Mouse (Mus musculus): ENCODE measurements around the gene Dennd4a.

Gene Dennd4a

DNA sequence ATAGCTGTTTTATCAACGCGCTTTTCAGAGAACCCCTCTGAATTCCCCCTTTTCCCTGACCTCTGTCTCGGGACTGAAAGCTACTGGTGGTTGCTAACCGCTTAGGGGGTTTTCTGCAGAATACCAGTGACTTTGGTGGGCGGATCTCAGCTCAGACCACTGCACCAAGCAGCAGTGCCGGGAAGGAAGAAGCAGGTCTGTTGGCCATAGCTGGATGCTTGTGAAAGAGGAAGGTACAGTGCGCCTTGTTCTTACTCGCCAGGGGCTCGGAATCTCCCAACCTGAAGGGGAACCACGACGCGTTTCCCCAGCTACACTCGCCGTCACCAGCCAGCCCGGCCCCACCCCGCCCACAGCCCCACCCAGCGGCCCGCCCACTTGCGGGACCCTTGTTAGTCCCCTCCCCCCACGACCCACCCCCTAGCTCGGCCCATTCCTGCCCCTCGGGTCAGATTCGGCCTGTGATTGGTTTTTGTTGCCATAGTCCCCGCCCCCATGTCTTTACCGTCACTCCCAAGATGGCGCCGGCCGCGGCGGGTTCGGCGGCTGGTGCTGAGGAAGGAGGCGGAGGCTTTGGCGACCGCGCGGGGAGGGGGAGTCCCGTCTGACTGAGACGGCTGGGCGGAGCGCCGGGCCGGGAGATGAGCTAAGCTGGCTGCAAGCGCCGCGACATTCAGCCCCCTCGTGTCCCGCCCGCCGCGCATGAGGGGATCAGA lies at the start of gene Dennd4a:
Gene Dennd4a (plus strand): TSS at position 519 of the 716 bp plus-strand sequence.
- peak; percentile 98 to 99 for DNase-seq (ENCODE audit: low spot score in 2 of 2)

DNA sequence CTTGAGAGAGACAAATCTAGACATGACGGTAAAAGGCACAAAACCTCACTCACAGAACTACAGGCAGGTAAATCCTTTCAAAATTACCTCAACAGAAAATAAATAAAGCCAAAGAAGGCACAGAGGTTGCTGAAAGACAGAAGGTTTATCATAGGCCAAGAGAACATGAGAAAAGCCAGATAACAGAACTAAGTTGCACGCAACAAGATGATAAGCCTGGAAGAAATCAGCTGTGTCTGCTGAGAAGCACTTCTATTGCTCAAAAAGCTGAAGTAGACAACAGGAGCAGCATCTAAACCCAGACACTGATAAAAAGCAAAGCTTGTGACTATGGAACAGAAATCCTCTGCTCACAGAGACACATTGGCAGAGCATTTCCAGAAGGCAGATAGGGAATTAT lies 46.3 kb upstream of the Dennd4a start:
- no peak for DNase-seq (ENCODE audit: low spot score in 2 of 2)

DNA sequence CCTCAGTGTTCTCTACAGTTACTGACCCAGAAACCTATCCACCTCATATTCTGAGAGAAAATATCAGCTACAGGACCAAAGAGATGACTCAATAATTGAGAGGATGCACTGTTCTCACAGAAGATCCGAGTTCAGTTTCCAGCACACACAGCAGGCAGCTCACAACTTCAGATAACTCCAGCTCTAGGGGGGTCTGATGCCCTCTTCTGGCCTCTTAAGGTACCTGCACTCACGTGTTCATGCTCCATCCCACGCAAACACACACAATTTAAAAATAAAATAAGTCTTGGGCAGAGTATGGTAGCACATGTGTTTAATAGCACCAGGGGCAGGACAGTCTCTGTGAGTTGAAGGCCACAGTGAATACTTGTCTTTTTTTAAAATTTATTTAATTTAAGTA lies 45.0 kb upstream of the Dennd4a start:
- DNase-seq (ENCODE audit: low spot score in 2 of 2): no peak

DNA sequence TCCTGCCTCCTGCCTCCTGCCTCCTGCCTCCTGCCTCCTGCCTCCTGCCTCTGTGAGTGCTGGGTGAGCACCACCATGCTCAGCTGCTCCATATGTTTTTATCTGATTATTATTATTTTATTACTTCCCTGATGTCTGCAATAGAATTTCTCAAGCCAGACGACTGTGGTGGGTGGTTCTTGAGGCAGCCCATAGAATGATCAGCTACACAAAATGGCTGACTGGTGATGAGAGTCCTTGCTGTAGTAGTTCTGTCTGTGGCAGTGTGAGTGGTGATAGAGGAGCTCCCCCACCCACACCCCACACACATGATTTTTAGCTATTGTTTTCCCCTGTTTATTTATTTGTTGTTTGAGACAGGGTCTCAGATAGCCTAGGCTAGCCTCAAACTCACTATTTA lies 43.3 kb upstream of the Dennd4a start:
- no peak for DNase-seq (ENCODE audit: low spot score in 2 of 2)

DNA sequence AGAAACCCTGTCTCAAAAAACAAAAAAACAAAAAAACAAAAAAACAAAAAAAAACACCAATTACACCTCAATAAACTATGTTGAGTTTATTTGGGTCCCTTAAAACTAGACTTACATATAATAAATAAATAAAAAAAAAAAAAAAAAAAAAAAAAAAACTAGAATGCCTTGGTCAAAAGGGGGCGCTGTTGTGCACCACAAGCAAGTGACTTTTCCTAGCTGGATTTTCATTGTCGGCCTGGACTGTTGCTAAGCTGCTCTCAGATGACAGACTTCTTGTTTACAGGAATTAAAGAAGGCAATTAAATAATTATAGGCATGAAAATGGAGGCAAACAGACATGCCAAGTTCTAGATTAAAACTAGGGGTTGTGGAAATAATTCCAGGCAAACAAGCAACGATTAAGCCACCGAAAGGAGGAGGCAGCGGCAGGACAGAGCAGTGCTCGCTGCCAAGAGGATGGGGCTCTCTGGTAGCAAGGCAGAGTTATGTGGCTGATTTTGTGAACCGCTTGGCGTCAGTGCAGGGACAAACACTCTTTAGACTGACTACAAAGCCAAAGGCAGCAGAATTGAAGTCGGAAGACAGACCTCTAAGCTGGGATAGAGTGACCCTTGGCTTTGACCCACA lies 42.0 kb upstream of the Dennd4a start:
- no peak for DNase-seq (ENCODE audit: low spot score in 2 of 2)

DNA sequence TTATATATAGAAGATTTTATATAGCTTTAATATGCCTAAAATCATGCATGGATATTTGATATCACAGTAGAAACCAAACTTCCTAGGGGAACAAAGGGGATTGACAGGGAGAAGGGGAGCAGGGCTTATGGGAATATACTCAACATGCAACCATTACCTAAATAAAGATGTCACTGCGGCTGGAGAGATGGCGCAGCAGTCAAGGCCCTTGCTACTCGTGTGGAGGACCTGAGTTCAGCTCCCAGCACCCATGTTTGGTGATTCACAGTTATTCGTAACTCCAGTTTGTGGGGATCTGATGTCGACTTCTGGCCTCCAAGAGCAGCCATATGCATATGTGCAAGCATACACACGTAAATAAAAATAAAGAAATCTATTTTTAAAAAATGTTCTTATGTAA lies 41.2 kb upstream of the Dennd4a start:
- no peak for DNase-seq (ENCODE audit: low spot score in 2 of 2)

DNA sequence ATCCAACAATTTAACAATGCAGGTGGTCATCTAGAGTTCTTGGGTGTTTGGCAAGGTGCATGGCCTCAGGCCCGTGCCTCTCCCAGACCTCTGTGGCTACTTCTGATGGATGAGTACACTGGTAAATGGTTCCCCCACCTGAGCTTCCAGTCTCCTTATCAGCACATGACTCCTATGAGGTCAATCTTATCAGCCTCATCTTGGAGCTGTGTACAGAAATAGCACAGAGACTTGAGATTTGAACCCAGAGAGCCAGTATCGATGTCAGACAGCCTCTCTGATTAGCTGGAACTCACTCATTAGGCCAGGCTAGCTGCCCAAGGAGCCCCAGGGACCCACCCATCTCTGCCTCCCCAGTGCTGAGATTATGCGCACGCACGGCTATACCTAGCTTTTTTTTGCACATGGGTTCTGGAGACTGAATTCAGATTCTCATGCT lies 40.7 kb upstream of the Dennd4a start:
- DNase-seq (ENCODE audit: low spot score in 2 of 2): no peak

DNA sequence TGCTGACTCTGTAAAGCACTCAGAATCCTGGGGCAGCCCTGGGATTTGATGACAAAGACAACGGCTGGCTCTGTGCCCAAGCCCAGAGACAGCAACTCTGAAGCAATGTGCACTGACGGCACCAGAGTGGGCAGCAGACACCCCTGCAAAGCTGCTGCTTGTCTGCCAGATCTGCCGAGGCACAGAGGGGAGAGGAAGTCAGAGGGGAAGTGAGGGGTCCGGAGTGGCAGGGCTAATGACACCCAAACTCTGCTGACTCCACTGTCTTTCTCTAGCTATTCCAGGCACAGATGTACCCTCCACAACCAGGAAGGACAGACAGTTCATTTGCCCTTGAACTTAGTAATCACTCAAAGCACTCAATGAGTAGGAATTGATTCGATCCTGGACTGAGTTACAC lies 39.9 kb upstream of the Dennd4a start:
- peak; percentile 55 to 57 for DNase-seq (ENCODE audit: low spot score in 2 of 2)

DNA sequence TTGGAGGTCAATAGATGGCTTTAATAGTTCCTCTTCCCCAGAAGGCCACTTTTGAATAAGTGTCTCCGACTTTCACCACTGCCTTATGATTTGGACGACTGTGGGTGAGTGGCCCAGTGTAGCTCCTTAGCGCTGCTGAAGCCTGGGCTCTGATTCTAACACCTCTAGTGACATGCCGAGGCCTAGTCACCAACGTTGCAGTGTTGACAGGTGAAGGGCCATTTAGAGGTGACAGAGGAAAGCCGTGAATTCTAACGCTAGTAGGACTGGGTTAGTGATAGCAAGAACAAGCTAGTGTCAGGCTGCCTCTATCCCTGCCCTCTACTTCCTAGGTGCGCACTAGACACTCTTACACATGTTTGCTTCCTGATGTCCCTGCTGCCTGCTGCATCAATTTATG lies 37.9 kb upstream of the Dennd4a start:
- no peak for DNase-seq (ENCODE audit: low spot score in 2 of 2)

DNA sequence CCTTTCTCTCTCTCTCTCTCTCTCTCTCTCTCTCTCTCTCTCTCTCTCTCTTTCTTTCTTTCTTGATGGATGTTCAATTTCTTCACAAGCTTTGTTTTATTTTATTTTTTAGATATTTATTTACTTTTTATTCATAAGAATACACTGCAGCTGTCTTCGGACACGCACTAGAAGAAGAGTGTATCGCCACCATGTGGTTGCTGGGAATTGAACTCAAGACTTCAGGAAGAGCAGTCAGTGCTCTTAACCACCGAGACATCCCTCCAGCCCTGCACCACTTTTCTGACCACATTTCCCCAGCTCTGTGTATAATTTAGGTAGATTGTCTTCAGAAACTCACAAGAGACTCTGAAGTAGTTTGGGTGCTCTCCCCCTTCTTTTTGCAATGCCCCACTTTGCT lies 37.2 kb upstream of the Dennd4a start:
- DNase-seq (ENCODE audit: low spot score in 2 of 2): no peak

DNA sequence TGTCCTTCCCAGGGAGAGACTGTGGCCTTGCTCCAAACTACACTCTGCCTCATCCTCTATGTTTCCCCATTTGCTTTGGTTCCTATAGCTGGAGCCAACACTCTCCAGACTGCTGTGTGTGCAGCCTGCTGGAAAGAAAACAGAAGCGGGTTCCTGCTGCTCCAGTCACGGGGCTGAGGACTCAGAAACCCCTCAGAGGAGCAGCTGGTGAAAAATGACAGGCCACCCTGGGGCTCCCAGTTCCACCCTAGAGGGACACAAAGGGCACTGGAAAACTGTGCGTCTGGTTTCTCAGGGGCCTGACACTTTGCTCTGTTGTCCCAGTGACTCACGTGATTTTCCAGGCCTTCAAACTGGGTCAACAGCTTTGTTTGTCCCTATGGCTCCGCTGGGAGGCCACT lies 36.7 kb upstream of the Dennd4a start:
- DNase-seq (ENCODE audit: low spot score in 2 of 2): peak in 1 of 2 experiments; percentile 50

DNA sequence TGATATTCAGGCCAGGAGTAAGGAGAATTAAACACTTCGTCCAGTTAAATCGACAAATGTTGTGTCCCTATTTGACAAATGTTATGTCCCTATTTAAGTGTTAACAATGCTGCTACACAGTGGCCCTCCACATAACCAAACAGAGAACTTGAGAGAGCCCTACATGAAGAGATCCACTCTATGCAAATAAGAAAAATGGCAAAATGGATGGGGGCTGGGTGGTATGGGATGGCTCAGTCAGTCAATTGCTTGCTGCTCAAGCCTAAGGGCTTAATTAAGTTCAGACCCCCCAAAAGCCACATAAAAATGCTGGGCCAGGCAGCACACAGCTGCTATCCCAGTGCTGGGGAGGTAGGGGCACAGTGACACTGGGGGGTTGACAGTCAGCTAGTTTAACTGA lies 36.3 kb upstream of the Dennd4a start:
- no peak for DNase-seq (ENCODE audit: low spot score in 2 of 2)

DNA sequence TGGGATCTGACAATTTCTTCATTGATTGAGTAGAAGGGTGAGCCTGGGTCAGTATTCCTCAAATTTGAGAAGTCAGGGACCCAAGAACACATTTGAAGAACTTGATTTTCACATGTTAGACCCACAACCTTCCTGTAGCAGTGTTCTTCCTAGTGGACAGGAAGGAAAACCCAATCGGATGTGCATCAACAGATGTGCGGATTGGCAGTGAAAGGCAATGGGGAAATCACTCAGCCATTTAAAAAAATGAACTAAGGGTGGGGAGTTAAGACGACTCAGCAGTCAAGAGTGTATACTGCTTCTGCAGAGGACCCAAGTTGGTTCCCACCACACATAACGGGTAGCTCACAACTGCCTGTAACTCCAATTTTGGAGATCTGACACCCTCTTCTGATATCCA lies 35.6 kb upstream of the Dennd4a start:
- DNase-seq (ENCODE audit: low spot score in 2 of 2): no peak

DNA sequence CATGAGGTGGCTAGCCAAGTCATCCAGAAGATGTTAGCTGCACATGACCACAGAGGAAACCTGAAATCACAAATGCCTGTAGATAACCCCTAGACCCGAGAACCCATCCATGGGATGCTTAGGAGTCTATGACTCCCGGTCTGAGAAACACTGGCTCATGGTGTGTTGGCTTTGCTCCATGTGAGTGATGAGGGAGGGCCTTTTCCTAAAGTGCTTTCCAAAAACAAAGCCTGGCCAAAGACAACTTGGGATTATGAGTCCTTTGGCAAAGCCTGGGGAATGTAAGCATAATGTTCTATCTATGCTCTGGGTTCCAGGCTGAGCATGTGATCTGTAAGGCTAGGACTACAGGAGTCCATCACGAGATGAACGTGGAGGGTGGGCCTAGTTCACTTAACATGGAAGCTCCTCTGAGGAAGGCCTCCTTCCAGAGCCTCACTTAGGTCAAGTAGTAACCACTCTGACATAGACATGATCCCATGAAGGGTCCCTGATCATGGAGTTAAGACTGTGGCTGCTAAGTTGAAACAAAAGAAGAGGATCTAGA lies 33.6 kb upstream of the Dennd4a start:
- DNase-seq (ENCODE audit: low spot score in 2 of 2): no peak

DNA sequence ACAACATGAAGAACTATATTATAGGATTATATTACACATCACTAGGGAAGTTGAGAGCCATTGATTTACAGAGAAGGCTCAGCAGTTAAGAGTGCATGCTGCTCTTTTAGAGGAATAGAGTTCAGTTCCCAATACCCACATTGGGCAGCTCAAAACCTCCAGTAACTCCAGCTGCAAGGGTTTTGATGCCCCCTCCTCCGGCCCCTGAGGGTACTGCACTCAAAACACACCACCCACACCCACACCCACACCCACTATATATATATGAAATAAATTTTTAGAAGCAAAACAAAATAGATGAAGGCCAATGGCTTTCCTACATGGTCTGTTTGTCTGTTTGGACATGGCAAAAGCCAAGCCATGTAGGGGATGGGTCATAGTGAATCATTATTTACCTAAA lies 33.0 kb upstream of the Dennd4a start:
- DNase-seq (ENCODE audit: low spot score in 2 of 2): no peak

DNA sequence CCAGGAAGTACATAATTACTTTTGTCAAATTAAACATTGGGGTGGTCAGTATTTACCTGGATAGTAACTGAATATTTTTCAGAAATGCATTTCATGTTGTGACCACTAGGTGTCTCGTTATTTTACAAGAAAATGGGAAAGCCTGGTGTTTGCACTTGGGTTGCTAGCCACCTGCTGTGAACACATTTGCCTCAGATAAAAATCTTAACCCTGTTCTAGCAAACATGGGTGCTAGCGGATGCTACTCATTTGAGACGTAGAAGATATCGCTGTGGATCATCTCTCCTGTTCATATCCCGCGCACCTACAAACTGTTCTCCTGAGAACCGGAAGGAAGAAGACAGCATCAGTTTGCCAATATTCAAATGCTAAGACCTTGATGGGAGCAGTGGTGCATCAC lies 31.5 kb upstream of the Dennd4a start:
- no peak for DNase-seq (ENCODE audit: low spot score in 2 of 2)

DNA sequence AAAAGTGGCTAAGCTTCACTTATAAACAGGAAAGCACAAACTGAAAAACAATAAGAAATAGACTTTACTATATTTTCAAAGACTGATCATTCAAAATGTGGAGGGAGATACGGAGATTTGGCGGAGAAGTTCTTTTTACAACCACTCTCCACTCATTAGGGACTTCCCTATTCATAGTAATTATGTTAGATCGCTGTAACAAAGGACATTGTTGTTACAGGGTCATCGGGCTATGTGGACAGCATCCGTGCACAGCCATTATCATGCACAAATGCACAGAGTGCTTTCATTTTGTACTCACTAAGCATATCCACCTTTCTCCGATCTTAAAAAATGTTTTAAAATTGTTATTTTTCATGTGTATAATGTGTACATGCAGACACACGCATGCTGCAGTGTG lies 27.6 kb upstream of the Dennd4a start:
- DNase-seq (ENCODE audit: low spot score in 2 of 2): no peak

DNA sequence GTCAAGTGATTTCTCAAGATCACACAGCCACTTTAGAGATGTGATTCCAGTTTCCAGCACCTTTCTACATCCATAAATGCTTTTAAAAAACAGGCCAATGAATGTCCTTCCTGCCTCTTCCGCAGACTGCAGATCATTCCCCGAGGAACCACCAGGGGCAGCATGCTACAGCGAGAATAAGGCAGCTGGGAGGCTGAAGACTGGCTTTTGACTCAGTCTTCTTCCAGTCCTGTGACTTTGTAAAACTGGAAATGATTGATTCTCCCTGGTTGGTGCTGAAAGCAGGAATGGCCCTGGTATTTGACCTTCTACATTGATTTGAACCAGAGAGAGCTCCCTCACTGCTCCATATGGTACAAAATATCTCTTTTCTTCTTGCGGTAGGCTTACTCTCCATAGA lies 26.3 kb upstream of the Dennd4a start:
- DNase-seq (ENCODE audit: low spot score in 2 of 2): no peak

DNA sequence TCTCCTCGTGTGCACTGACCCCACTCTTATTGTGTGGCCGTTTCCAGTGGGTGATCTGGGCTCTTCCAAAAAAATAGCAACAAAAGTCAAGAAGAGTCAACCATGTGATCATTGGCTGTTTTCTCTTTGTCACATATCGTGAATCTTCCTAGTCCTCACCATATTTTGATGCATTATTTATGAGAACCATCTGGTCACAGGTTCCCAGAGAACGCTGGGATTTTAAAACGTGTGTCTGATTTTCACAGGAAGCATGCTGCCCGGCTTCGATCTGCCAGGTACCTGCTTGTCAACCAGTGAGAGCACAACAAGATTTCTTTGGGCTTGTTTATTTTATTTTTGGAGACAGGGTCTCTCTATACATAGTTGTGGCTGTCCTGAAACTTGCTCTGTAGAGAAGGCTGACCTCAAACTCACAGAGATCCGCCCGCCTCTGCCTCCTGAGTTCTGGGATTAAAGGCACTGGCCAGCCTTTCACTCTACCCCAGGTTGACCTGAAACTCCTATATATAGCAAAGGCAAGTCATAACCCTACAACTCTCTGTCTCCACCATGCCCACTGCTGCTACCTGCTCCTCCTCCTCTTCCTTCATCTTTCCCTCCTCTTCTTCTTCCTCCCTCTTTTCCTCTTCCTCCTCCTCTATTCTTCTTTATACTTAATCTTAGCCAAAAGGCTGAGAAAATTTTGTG lies 24.8 kb upstream of the Dennd4a start:
- DNase-seq (ENCODE audit: low spot score in 2 of 2): peak in 1 of 2 experiments; percentile 28

DNA sequence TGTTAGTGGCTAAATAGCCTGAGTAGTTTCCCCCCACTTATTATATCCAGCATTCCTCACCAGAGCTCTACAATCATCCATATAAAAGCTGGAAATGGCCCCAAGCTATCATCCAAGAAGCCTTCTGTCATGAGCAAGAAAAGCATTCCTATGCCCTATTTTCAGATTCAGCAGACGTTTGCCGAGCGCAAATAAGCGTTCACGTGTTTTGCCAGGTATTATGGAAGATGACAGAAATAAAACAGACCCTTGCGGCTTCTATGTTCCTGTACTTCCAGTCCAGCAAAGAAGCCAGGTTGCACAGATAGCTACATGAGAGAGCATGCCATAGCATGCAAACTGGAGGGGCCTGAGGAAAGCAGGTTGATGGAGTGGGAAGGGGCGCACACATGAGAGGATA lies 23.1 kb upstream of the Dennd4a start:
- peak in 1 of 2 experiments; percentile 51 for DNase-seq (ENCODE audit: low spot score in 2 of 2)

DNA sequence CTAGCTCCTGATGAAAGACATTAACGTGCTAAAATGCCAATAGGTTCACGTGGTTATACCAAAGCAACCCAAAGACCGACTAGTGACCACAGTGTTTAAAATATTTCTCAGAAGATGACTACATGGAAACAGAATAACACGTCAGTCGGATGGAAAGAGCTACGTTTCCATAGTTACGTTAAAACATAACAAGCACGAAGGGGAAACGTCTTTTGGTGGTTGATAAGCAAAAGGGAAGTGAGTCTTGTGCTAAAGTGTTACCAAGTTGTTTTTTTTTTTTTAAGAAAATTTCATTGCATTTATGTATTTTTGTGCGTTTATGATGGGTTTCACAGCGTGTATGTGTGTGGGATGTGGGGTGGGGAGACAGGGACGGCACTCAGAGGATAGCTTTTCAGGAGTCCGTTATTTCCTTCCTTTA lies 21.8 kb upstream of the Dennd4a start:
- DNase-seq (ENCODE audit: low spot score in 2 of 2): no peak

DNA sequence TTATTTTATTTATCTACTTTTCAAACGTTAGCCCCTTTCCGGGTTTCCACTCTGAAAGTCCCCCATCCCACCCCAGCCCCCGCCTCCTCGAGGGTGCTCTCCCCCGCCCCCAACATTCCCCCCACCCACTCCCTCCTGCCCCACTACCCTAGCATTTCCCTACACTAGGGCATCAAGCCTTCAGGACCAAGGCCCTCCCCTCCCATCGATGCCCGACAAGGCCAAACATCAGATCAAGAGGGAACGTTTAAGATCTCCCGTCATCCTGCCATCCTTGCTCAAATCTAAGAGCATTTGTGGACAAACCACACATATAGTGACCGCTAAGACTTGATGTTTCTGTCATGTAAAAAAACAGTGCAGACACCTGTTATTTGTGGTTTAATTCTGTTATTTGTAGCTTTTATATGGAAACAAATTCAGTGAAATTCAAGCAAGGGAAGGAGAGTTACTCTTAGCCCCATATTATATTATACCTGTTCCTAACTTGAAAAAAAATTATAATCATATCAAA lies 21.2 kb upstream of the Dennd4a start:
- no peak for DNase-seq (ENCODE audit: low spot score in 2 of 2)
